Mouse (Mus musculus): ENCODE measurements around the gene Mmab.

The Mmab gene

GRCm38 (mm10) chr5:114429781-114430180 is 14.1 kb downstream of the Mmab start:
- no peak for DNase-seq (ENCODE audit: low read depth, low spot score)

- DNase-seq (ENCODE audit: low read depth, low spot score): no peak
Measured at GRCm38 (mm10) chr5:114428621-114429020, 15.2 kb downstream of the Mmab start.

GRCm38 (mm10) chr5:114426732-114427131 is 17.1 kb downstream of the Mmab start:
- no peak for DNase-seq (ENCODE audit: low read depth, low spot score)

GRCm38 (mm10) chr5:114423961-114424360 is 19.9 kb downstream of the Mmab start:
- no peak for DNase-seq (ENCODE audit: low read depth, low spot score)

GRCm38 (mm10) chr5:114422591-114422990 is 21.3 kb downstream of the Mmab start:
- no peak for DNase-seq (ENCODE audit: low read depth, low spot score)

- no peak for DNase-seq (ENCODE audit: low read depth, low spot score)
Measured at GRCm38 (mm10) chr5:114421561-114422298, 22.1 kb downstream of the Mmab start.

GRCm38 (mm10) chr5:114418541-114418940 is 25.3 kb downstream of the Mmab start:
- peak; percentile 38 for DNase-seq (ENCODE audit: low read depth, low spot score)

GRCm38 (mm10) chr5:114416855-114417254 is 27.0 kb downstream of the Mmab start:
- DNase-seq (ENCODE audit: low read depth, low spot score): no peak

GRCm38 (mm10) chr5:114415606-114416005 is 28.3 kb downstream of the Mmab start:
- no peak for DNase-seq (ENCODE audit: low read depth, low spot score)

GRCm38 (mm10) chr5:114413067-114413735 is 30.7 kb downstream of the Mmab start:
- no peak for DNase-seq (ENCODE audit: low read depth, low spot score)

GRCm38 (mm10) chr5:114412361-114412998 is 31.4 kb downstream of the Mmab start:
- no peak for DNase-seq (ENCODE audit: low read depth, low spot score)

- no peak for DNase-seq (ENCODE audit: low read depth, low spot score)
Measured at GRCm38 (mm10) chr5:114410429-114410828, 33.4 kb downstream of the Mmab start.

GRCm38 (mm10) chr5:114408846-114409245 is 35.0 kb downstream of the Mmab start:
- no peak for DNase-seq (ENCODE audit: low read depth, low spot score)

- DNase-seq (ENCODE audit: low read depth, low spot score): no peak
Measured at GRCm38 (mm10) chr5:114407810-114408209, 36.0 kb downstream of the Mmab start.

GRCm38 (mm10) chr5:114407269-114407668 is 36.6 kb downstream of the Mmab start:
- no peak for DNase-seq (ENCODE audit: low read depth, low spot score)

GRCm38 (mm10) chr5:114406592-114406991 is 37.3 kb downstream of the Mmab start:
- DNase-seq (ENCODE audit: low read depth, low spot score): no peak

- DNase-seq (ENCODE audit: low read depth, low spot score): no peak
Measured at GRCm38 (mm10) chr5:114393169-114393568, 50.7 kb downstream of the Mmab start.

GRCm38 (mm10) chr5:114384448-114384847 is 59.4 kb downstream of the Mmab start:
- DNase-seq (ENCODE audit: low read depth, low spot score): no peak

- DNase-seq (ENCODE audit: low read depth, low spot score): peak; percentile 70
Measured at GRCm38 (mm10) chr5:114383184-114383904, 60.5 kb downstream of the Mmab start.

Measured in ES-CJ7 (cell line).